ENCODE assay signal across 23 mouse cellular contexts in genomic region chr5:87601018-87601417, GRCm38 (mm10). TPM values are rescaled to one million over a fixed set of nuclear protein-coding genes. Genes with fewer than 3 reads are reported as not detected.
DNase-seq lines count a peak whose midpoint lies in the region; ATAC-seq and TF ChIP-seq lines count a peak whose summit lies in the region.
"Had no signal": no experiment of that assay in that cellular context is flagged by ENCODE, and none has a peak within 500 bp of the region (broad histone marks: within the 10 kb centered on the region; RNA-seq: fewer than 3 reads in every experiment).

No protein-coding gene starts in this region.

- no peak overlapping the region for H3K4me3 ChIP-seq in liver, embryonic 16.5 days (ENCODE audit: low read depth, low read length)
- H3K4me3 ChIP-seq in liver, embryonic 11.5 days (ENCODE audit: low read depth, low read length) = no peak overlapping the region
- H3K4me3 ChIP-seq in testis, adult 2 months (ENCODE audit: control insufficient read depth, low read depth, low read length) = no peak overlapping the region
- no peak overlapping the region for H3K4me3 ChIP-seq in forebrain, embryonic 14.5 days (ENCODE audit: low read depth, low read length)
- H3K4me3 ChIP-seq: forebrain, embryonic 15.5 days; liver, embryonic 13.5 days; midbrain, embryonic 15.5 days had no signal

- no peak overlapping the region for H3K4me2 ChIP-seq in liver, embryonic 16.5 days (ENCODE audit: low read depth, low read length)
- H3K4me2 ChIP-seq in liver, embryonic 11.5 days = no peak overlapping the region
- no peak overlapping the region for H3K4me2 ChIP-seq in forebrain, embryonic 14.5 days (ENCODE audit: low read length)
- H3K4me2 ChIP-seq: forebrain, embryonic 15.5 days; liver, embryonic 13.5 days; midbrain, embryonic 15.5 days had no signal

- H3K27me3 ChIP-seq in liver, embryonic 16.5 days (ENCODE audit: control insufficient read depth, insufficient read depth, low read depth, low read length) = no peaks in the 10 kb centered on the region
- no peaks in the 10 kb centered on the region for H3K27me3 ChIP-seq in liver, embryonic 11.5 days (replicated peaks; ENCODE audit: control insufficient read depth, insufficient read depth, low read length)
- no peaks in the 10 kb centered on the region for H3K27me3 ChIP-seq in testis, adult 2 months (ENCODE audit: control insufficient read depth, insufficient read depth, low read length)
- no peaks in the 10 kb centered on the region for H3K27me3 ChIP-seq in forebrain, embryonic 14.5 days (replicated peaks; ENCODE audit: control insufficient read depth, insufficient read depth, low read length)
- H3K27me3 ChIP-seq: forebrain, embryonic 15.5 days; liver, embryonic 13.5 days; midbrain, embryonic 15.5 days had no signal

- H3K9ac ChIP-seq in liver, embryonic 16.5 days (ENCODE audit: low read depth, low read length) = no peak overlapping the region
- no peak overlapping the region for H3K9ac ChIP-seq in liver, embryonic 11.5 days (ENCODE audit: low read depth, low read length)
- no peak overlapping the region for H3K9ac ChIP-seq in forebrain, embryonic 14.5 days (ENCODE audit: low read length)
- H3K9ac ChIP-seq: forebrain, embryonic 15.5 days; liver, embryonic 13.5 days; midbrain, embryonic 15.5 days had no signal

- no peak overlapping the region for H3K27ac ChIP-seq in liver, embryonic 16.5 days (ENCODE audit: low read length)
- H3K27ac ChIP-seq in liver, embryonic 11.5 days (ENCODE audit: low read depth, low read length) = no peak overlapping the region
- H3K27ac ChIP-seq in testis, adult 2 months (ENCODE audit: control insufficient read depth, insufficient read depth, low read depth, low read length) = peak overlapping the region; percentile 1; the same call in 1 of the 2 replicates
- H3K27ac ChIP-seq in forebrain, embryonic 14.5 days (ENCODE audit: low read depth, low read length) = no peak overlapping the region
- H3K27ac ChIP-seq: forebrain, embryonic 15.5 days; liver, embryonic 13.5 days; midbrain, embryonic 15.5 days had no signal

- ATAC-seq in liver, embryonic 16.5 days (ENCODE audit: low read depth) = peak; percentile 50
- ATAC-seq in liver, embryonic 11.5 days (replicated peaks; ENCODE audit: low FRiP score) = no peak
- no peak for ATAC-seq in forebrain, embryonic 14.5 days
- ATAC-seq: forebrain, embryonic 15.5 days; lung, postnatal 0 days; midbrain, embryonic 15.5 days had no signal

- H3K36me3 ChIP-seq in liver, embryonic 16.5 days (ENCODE audit: control insufficient read depth, insufficient read depth) = no peaks in the 10 kb centered on the region
- H3K36me3 ChIP-seq in liver, embryonic 11.5 days (ENCODE audit: control insufficient read depth, insufficient read depth, low read length) = no peaks in the 10 kb centered on the region
- no peaks in the 10 kb centered on the region for H3K36me3 ChIP-seq in testis, adult 2 months (ENCODE audit: control insufficient read depth, insufficient read depth, low read length)
- no peaks in the 10 kb centered on the region for H3K36me3 ChIP-seq in forebrain, embryonic 14.5 days (ENCODE audit: control insufficient read depth, insufficient read depth, low read length)
- H3K36me3 ChIP-seq: forebrain, embryonic 15.5 days; liver, embryonic 13.5 days; midbrain, embryonic 15.5 days had no signal

- TF ChIP-seq CTCF in testis, adult 2 months (IDR thresholded peaks at IDR 0.05; ENCODE audit: control insufficient read depth, insufficient read depth, insufficient replicate concordance, low read depth, low read length) = no peak

- no peak for TF ChIP-seq POLR2A in testis, adult 2 months (IDR thresholded peaks at IDR 0.05; ENCODE audit: control insufficient read depth, low read depth, low read length)

- H3K9me3 ChIP-seq in liver, embryonic 16.5 days (replicated peaks; ENCODE audit: control insufficient read depth, low read length) = no peaks in the 10 kb centered on the region
- H3K9me3 ChIP-seq in liver, embryonic 11.5 days (ENCODE audit: control insufficient read depth, low read length) = no peaks in the 10 kb centered on the region
- H3K9me3 ChIP-seq in forebrain, embryonic 14.5 days (replicated peaks; ENCODE audit: control insufficient read depth, low read length) = no peaks in the 10 kb centered on the region
- H3K9me3 ChIP-seq: forebrain, embryonic 15.5 days; liver, embryonic 13.5 days; midbrain, embryonic 15.5 days had no signal

- no peak for DNase-seq in liver, embryonic 11.5 days (ENCODE audit: low spot score)
- DNase-seq in adrenal gland, postnatal 14 days = peak; percentile 81
- DNase-seq in gonadal fat pad, adult 2 months (ENCODE audit: low read depth) = peak; percentile 67
- no peak for DNase-seq in lung, postnatal 36 days
- DNase-seq in forebrain, embryonic 14.5 days (ENCODE audit: low spot score) = no peak
- no peak for DNase-seq in adipocyte (ENCODE audit: low spot score)
- DNase-seq: cerebellum, postnatal 36 days; liver, embryonic 13.5 days; right cerebral cortex, postnatal 14 days; thymus, postnatal 4 days had no signal

- WGBS in liver, embryonic 16.5 days (ENCODE audit: insufficient replicate concordance) = 34% methylated on average over 3 of the region's 3 CpGs
- 69% methylated on average over 3 of the region's 3 CpGs for WGBS in liver, embryonic 11.5 days
- WGBS in forebrain, embryonic 14.5 days = 83% methylated on average over 3 of the region's 3 CpGs

- H3K4me1 ChIP-seq in liver, embryonic 16.5 days (ENCODE audit: control insufficient read depth, low read depth, low read length) = no peaks in the 10 kb centered on the region
- H3K4me1 ChIP-seq in liver, embryonic 11.5 days (replicated peaks; ENCODE audit: control insufficient read depth, insufficient read depth, low read length) = no peaks in the 10 kb centered on the region
- H3K4me1 ChIP-seq in testis, adult 2 months (ENCODE audit: control insufficient read depth, insufficient read depth, low read length) = no peaks in the 10 kb centered on the region
- H3K4me1 ChIP-seq in forebrain, embryonic 14.5 days (ENCODE audit: control insufficient read depth, insufficient read depth, low read length) = no peaks in the 10 kb centered on the region
- H3K4me1 ChIP-seq: forebrain, embryonic 15.5 days; liver, embryonic 13.5 days; midbrain, embryonic 15.5 days had no signal

RNA-seq across cellular contexts. Expression of gene Sult1e1, which starts 9.6 kb away (rescaled TPM):
- polyA plus RNA-seq in liver, embryonic 16.5 days (2015; fragmentation: Nextera tagmentation; extraction: Ambion mirVana) = not detected in 2 replicates
- polyA plus RNA-seq in liver, embryonic 11.5 days (2014; fragmentation: Nextera tagmentation; extraction: Ambion mirVana) = not detected in 2 replicates
- 0.71 and 1.0 TPM in 2 replicates for total RNA-seq in adrenal gland, postnatal 14 days (2021)
- polyA plus RNA-seq in gonadal fat pad, adult 2 months (2012; rRNA removed) = 4.2 and 6.6 TPM in 2 replicates
- 0.99 and 1.5 TPM in 2 replicates for polyA plus RNA-seq in testis, adult 2 months (2012; rRNA removed)
- polyA plus RNA-seq in forebrain, embryonic 14.5 days (2014; fragmentation: Nextera tagmentation; extraction: Ambion mirVana) = not detected in 2 replicates
- total RNA-seq: gastrocnemius, postnatal 4 days; hematopoietic stem cell, adult 5-6 weeks; left cerebral cortex, postnatal 36 days; megakaryocyte, adult 5-6 weeks; neutrophil, adult 5-6 weeks had no signal
- polyA plus RNA-seq: forebrain, embryonic 15.5 days; heart, embryonic 14.5 days; large intestine, adult 2 months; liver, embryonic 13.5 days; lung, postnatal 0 days; midbrain, embryonic 15.5 days had no signal

RNA-seq across cellular contexts. Expression of gene Sult1d1, which starts 32.2 kb away (rescaled TPM):
- polyA plus RNA-seq in liver, embryonic 16.5 days (2015; fragmentation: Nextera tagmentation; extraction: Ambion mirVana) = 6.0 and 6.4 TPM in 2 replicates
- 0.96 and 1.2 TPM in 2 replicates for polyA plus RNA-seq in liver, embryonic 11.5 days (2014; fragmentation: Nextera tagmentation; extraction: Ambion mirVana)
- 0.64 and 15.6 TPM in 2 replicates for total RNA-seq in adrenal gland, postnatal 14 days (2021)
- 0.12 and 0.29 TPM in 2 replicates for polyA plus RNA-seq in gonadal fat pad, adult 2 months (2012; rRNA removed)
- polyA plus RNA-seq in testis, adult 2 months (2012; rRNA removed) = not detected in 2 replicates
- polyA plus RNA-seq in forebrain, embryonic 14.5 days (2014; fragmentation: Nextera tagmentation; extraction: Ambion mirVana) = not detected in 2 replicates
- total RNA-seq: ES-E14; hematopoietic stem cell, adult 5-6 weeks; left cerebral cortex, postnatal 36 days; megakaryocyte, adult 5-6 weeks; neutrophil, adult 5-6 weeks had no signal
- polyA plus RNA-seq: forebrain, embryonic 15.5 days; heart, embryonic 14.5 days; midbrain, embryonic 15.5 days had no signal

Comparison
In these comparisons a context has a peak if more than half of its experiments do, and no peak if none do; other contexts are left out.
1. DNase-seq: peak in adrenal gland, postnatal 14 days (single experiment) and gonadal fat pad, adult 2 months (single experiment); none in liver, embryonic 11.5 days (single experiment), lung, postnatal 36 days (single experiment), forebrain, embryonic 14.5 days (single experiment) and adipocyte (single experiment).